Comparison of ENCODE assay signal across 16 mouse cellular contexts in genomic region chr5:112370236-112370813, GRCm38 (mm10). TPM values are rescaled to one million over a fixed set of nuclear protein-coding genes. Genes with fewer than 3 reads are reported as not detected.
A peak's percentile ranks its signal among the peaks of the same experiment; 100 is the strongest.
DNase-seq lines count a peak whose midpoint lies in the region; ATAC-seq lines count a peak whose summit lies in the region.
"Had no signal": no experiment of that assay in that cellular context is flagged by ENCODE, and none has a peak within 500 bp of the region (broad histone marks: within the 10 kb centered on the region; RNA-seq: fewer than 3 reads in every experiment).

No protein-coding gene starts in this region.

- peak overlapping the region; percentile 94 for H3K27ac ChIP-seq in hindbrain, embryonic 13.5 days
- H3K27ac ChIP-seq in midbrain, embryonic 16.5 days (ENCODE audit: low read length): peak overlapping the region; percentile 94
- H3K27ac ChIP-seq in intestine, embryonic 15.5 days: no peak overlapping the region

- H3K4me1 ChIP-seq in hindbrain, embryonic 13.5 days (replicated peaks): peaks cover 48% of the 10 kb centered on the region
- H3K4me1 ChIP-seq in midbrain, embryonic 16.5 days (ENCODE audit: control insufficient read depth, insufficient read depth, low read length): peaks cover 33% of the 10 kb centered on the region
- no peaks in the 10 kb centered on the region for H3K4me1 ChIP-seq in intestine, embryonic 15.5 days (replicated peaks)

- no peaks in the 10 kb centered on the region for H3K27me3 ChIP-seq in hindbrain, embryonic 13.5 days
- no peaks in the 10 kb centered on the region for H3K27me3 ChIP-seq in midbrain, embryonic 16.5 days (ENCODE audit: control insufficient read depth, insufficient read depth, low read depth, low read length)
- H3K27me3 ChIP-seq in intestine, embryonic 15.5 days (replicated peaks): no peaks in the 10 kb centered on the region

- 84% methylated on average over 12 of the region's 12 CpGs for WGBS in hindbrain, embryonic 13.5 days
- WGBS in midbrain, embryonic 16.5 days: 78% methylated on average over 12 of the region's 12 CpGs
- WGBS in intestine, embryonic 15.5 days: 91% methylated on average over 12 of the region's 12 CpGs

- no peak overlapping the region for H3K4me2 ChIP-seq in hindbrain, embryonic 13.5 days
- no peak overlapping the region for H3K4me2 ChIP-seq in midbrain, embryonic 16.5 days (ENCODE audit: low read length)
- H3K4me2 ChIP-seq in intestine, embryonic 15.5 days (replicated peaks): no peak overlapping the region

- ATAC-seq in hindbrain, embryonic 13.5 days (ENCODE audit: low FRiP score): no peak
- ATAC-seq in midbrain, embryonic 16.5 days: no peak
- no peak for ATAC-seq in intestine, embryonic 15.5 days
- ATAC-seq: liver, postnatal 0 days had no signal

- H3K9me3 ChIP-seq in hindbrain, embryonic 13.5 days: no peaks in the 10 kb centered on the region
- H3K9me3 ChIP-seq in midbrain, embryonic 16.5 days (replicated peaks; ENCODE audit: control insufficient read depth, low read length, poor library complexity, severe bottlenecking): no peaks in the 10 kb centered on the region
- no peaks in the 10 kb centered on the region for H3K9me3 ChIP-seq in intestine, embryonic 15.5 days

- H3K9ac ChIP-seq in hindbrain, embryonic 13.5 days: peak overlapping the region; percentile 53; the same call in 1 of the 2 replicates
- H3K9ac ChIP-seq in midbrain, embryonic 16.5 days (ENCODE audit: low read depth, low read length): peak overlapping the region; percentile 28; the same call in 1 of the 2 replicates
- H3K9ac ChIP-seq in intestine, embryonic 15.5 days: no peak overlapping the region
- H3K9ac ChIP-seq: liver, postnatal 0 days had no signal

- H3K36me3 ChIP-seq in hindbrain, embryonic 13.5 days: peaks cover 71% of the 10 kb centered on the region
- H3K36me3 ChIP-seq in midbrain, embryonic 16.5 days (ENCODE audit: control insufficient read depth, insufficient read depth, low read length): peaks cover 13% of the 10 kb centered on the region; the same call in 1 of the 2 replicates
- H3K36me3 ChIP-seq in intestine, embryonic 15.5 days: peaks cover 33% of the 10 kb centered on the region

- H3K4me3 ChIP-seq in hindbrain, embryonic 13.5 days: no peak overlapping the region
- no peak overlapping the region for H3K4me3 ChIP-seq in midbrain, embryonic 16.5 days (ENCODE audit: low read depth, low read length)
- no peak overlapping the region for H3K4me3 ChIP-seq in intestine, embryonic 15.5 days (replicated peaks)
- H3K4me3 ChIP-seq: erythroblast, embryonic 14.5 days; myocyte had no signal

- DNase-seq in cerebellum, adult 8-10 months: peak; percentile 44
- no peak for DNase-seq in cerebellum, postnatal 36 days
- peak; percentile 57 to 62 for DNase-seq in cerebellum, postnatal 14 days
- DNase-seq in heart, adult 9 months (ENCODE audit: low spot score in 2 of 2): no peak
- no peak for DNase-seq in adrenal gland, adult (ENCODE audit: inconsistent age in 2 of 2, low spot score in 1 of 2)
- DNase-seq: adrenal gland, adult 2 months; kidney, adult 18-20 months; kidney, postnatal 4 days; liver, postnatal 0 days; lung, postnatal 4 days; right cerebral cortex, postnatal 4 days had no signal

RNA-seq across cellular contexts. Expression of gene Gm6583, which starts 14.5 kb away (rescaled TPM):
- polyA plus RNA-seq in hindbrain, embryonic 13.5 days (2015; fragmentation: Nextera tagmentation; extraction: Ambion mirVana): 0.17 and 0.34 TPM in 2 replicates
- 0.17 and 0.29 TPM in 2 replicates for polyA plus RNA-seq in midbrain, embryonic 16.5 days (2015; fragmentation: Nextera tagmentation; extraction: Ambion mirVana)
- polyA plus RNA-seq in intestine, embryonic 15.5 days (2015; fragmentation: Nextera tagmentation; extraction: Ambion mirVana): 0.16 and 0.23 TPM in 2 replicates
- polyA plus RNA-seq: adrenal gland, adult 2 months had no signal

RNA-seq across cellular contexts. Expression of gene Asphd2, which starts 24.3 kb away (rescaled TPM):
- polyA plus RNA-seq in hindbrain, embryonic 13.5 days (2015; fragmentation: Nextera tagmentation; extraction: Ambion mirVana): 35.5 and 37.7 TPM in 2 replicates
- polyA plus RNA-seq in midbrain, embryonic 16.5 days (2015; fragmentation: Nextera tagmentation; extraction: Ambion mirVana): 58.8 and 66.2 TPM in 2 replicates
- polyA plus RNA-seq in intestine, embryonic 15.5 days (2015; fragmentation: Nextera tagmentation; extraction: Ambion mirVana): 8.5 and 10.1 TPM in 2 replicates
- polyA plus RNA-seq: erythroblast, embryonic 14.5 days had no signal

RNA-seq across cellular contexts. Expression of gene Hps4, which starts 27.4 kb away (rescaled TPM):
- polyA plus RNA-seq in hindbrain, embryonic 13.5 days (2015; fragmentation: Nextera tagmentation; extraction: Ambion mirVana): 40.3 and 43.2 TPM in 2 replicates
- 41.8 and 45.6 TPM in 2 replicates for polyA plus RNA-seq in midbrain, embryonic 16.5 days (2015; fragmentation: Nextera tagmentation; extraction: Ambion mirVana)
- polyA plus RNA-seq in intestine, embryonic 15.5 days (2015; fragmentation: Nextera tagmentation; extraction: Ambion mirVana): 38.7 and 41.8 TPM in 2 replicates

RNA-seq across cellular contexts. Expression of gene Srrd, which starts 27.5 kb away (rescaled TPM):
- polyA plus RNA-seq in hindbrain, embryonic 13.5 days (2015; fragmentation: Nextera tagmentation; extraction: Ambion mirVana): 53.6 and 60.2 TPM in 2 replicates
- polyA plus RNA-seq in midbrain, embryonic 16.5 days (2015; fragmentation: Nextera tagmentation; extraction: Ambion mirVana): 51.7 and 56.8 TPM in 2 replicates
- polyA plus RNA-seq in intestine, embryonic 15.5 days (2015; fragmentation: Nextera tagmentation; extraction: Ambion mirVana): 32.2 and 35.4 TPM in 2 replicates

RNA-seq across cellular contexts. Expression of gene Tfip11, which starts 44.2 kb away (rescaled TPM):
- 32.2 and 33.7 TPM in 2 replicates for polyA plus RNA-seq in hindbrain, embryonic 13.5 days (2015; fragmentation: Nextera tagmentation; extraction: Ambion mirVana)
- 37.0 and 37.2 TPM in 2 replicates for polyA plus RNA-seq in midbrain, embryonic 16.5 days (2015; fragmentation: Nextera tagmentation; extraction: Ambion mirVana)
- 25.5 and 26.2 TPM in 2 replicates for polyA plus RNA-seq in intestine, embryonic 15.5 days (2015; fragmentation: Nextera tagmentation; extraction: Ambion mirVana)

Comparison
In these comparisons a context has a peak if more than half of its experiments do, and no peak if none do; other contexts are left out.
1. DNase-seq: peak in cerebellum, adult 8-10 months (single experiment) and cerebellum, postnatal 14 days (2 of 2); none in cerebellum, postnatal 36 days (0 of 2), heart, adult 9 months (0 of 2) and adrenal gland, adult (0 of 2).